Mouse (Mus musculus): ENCODE measurements at regions not wholly inside any gene's neighbourhood (a gene's known extent, or its start where the extent isn't known, plus 50 kb on each side); places are given as distances from the start of the nearest gene placed in this dataset.

GRCm38 (mm10) chr15:36929088-36929487 is 78.5 kb downstream of the Zfp706 start:
- no peaks in the 10 kb centered on the region for H3K9me3 ChIP-seq (ENCODE audit: control insufficient read depth, low read length)
- H3K27me3 ChIP-seq (ENCODE audit: control insufficient read depth, insufficient read depth, low read length) = no peaks in the 10 kb centered on the region
- TF ChIP-seq EP300 (IDR thresholded peaks at IDR 0.05; ENCODE audit: low read depth) = no peak
- TF ChIP-seq CTCF (IDR thresholded peaks at IDR 0.05; ENCODE audit: low read depth) = no peak
- no peaks in the 10 kb centered on the region for H3K36me3 ChIP-seq (replicated peaks; ENCODE audit: control insufficient read depth, insufficient read depth, low read depth)
- no peak overlapping the region for H3K4me2 ChIP-seq (ENCODE audit: low read depth)
- WGBS (ENCODE audit: insufficient replicate concordance) = 80% methylated on average over 3 of the region's 3 CpGs
- ATAC-seq (ENCODE audit: insufficient read depth) (no peak), DNase-seq (ENCODE audit: low read depth in 3 of 3, low spot score in 3 of 3) (no peak)
- H3K4me1 ChIP-seq (replicated peaks; ENCODE audit: control insufficient read depth in 2 of 2, insufficient read depth in 2 of 2, low read length in 1 of 2) = peaks cover 0 to 14% of the 10 kb centered on the region in 2 experiments; a peak in 2 of 4 replicates
- no peak overlapping the region for H3K27ac ChIP-seq
- no peak overlapping the region for H3K4me3 ChIP-seq (ENCODE audit: insufficient read depth in 1 of 2, low read depth in 2 of 2, low read length in 2 of 2)
- H3K9ac ChIP-seq (replicated peaks) = no peak overlapping the region

GRCm38 (mm10) chr15:36928678-36929077 is 78.9 kb downstream of the Zfp706 start:
- H3K4me1 ChIP-seq (replicated peaks; ENCODE audit: control insufficient read depth in 2 of 2, insufficient read depth in 2 of 2, low read length in 1 of 2) = peaks cover 0 to 12% of the 10 kb centered on the region in 2 experiments; a peak in 2 of 4 replicates
- H3K4me3 ChIP-seq (ENCODE audit: insufficient read depth in 1 of 2, low read depth in 2 of 2, low read length in 2 of 2) = no peak overlapping the region
- H3K27me3 ChIP-seq (ENCODE audit: control insufficient read depth, insufficient read depth, low read length) = no peaks in the 10 kb centered on the region
- H3K9ac ChIP-seq (replicated peaks) = no peak overlapping the region
- H3K27ac ChIP-seq = no peak overlapping the region
- ATAC-seq (ENCODE audit: insufficient read depth) = no peak
- H3K4me2 ChIP-seq (ENCODE audit: low read depth) = no peak overlapping the region
- DNase-seq (ENCODE audit: low read depth in 3 of 3, low spot score in 3 of 3) = no peak
- TF ChIP-seq CTCF (IDR thresholded peaks at IDR 0.05; ENCODE audit: low read depth) (no peak), EP300 (IDR thresholded peaks at IDR 0.05; ENCODE audit: low read depth) (no peak)
- whole genome bisulfite sequencing (ENCODE audit: insufficient replicate concordance) = 76% methylated on average over 4 of the region's 4 CpGs
- no peaks in the 10 kb centered on the region for H3K9me3 ChIP-seq (ENCODE audit: control insufficient read depth, low read length)
- no peaks in the 10 kb centered on the region for H3K36me3 ChIP-seq (replicated peaks; ENCODE audit: control insufficient read depth, insufficient read depth, low read depth)

- TF ChIP-seq EP300 (IDR thresholded peaks at IDR 0.05; ENCODE audit: low read depth) (no peak), CTCF (IDR thresholded peaks at IDR 0.05; ENCODE audit: low read depth) (no peak)
- Histone ChIP-seq H3K4me3 (ENCODE audit: insufficient read depth in 1 of 2, low read depth in 2 of 2, low read length in 2 of 2) (no peak overlapping the region), H3K9me3 (ENCODE audit: control insufficient read depth, low read length) (no peaks in the 10 kb centered on the region), H3K27me3 (ENCODE audit: control insufficient read depth, insufficient read depth, low read length) (no peaks in the 10 kb centered on the region), H3K9ac (replicated peaks) (no peak overlapping the region), H3K4me2 (ENCODE audit: low read depth) (no peak overlapping the region), H3K27ac (no peak overlapping the region), H3K4me1 (replicated peaks; ENCODE audit: control insufficient read depth in 2 of 2, insufficient read depth in 2 of 2, low read length in 1 of 2) (0 out of 4 replicates have a peak, but pooled peaks cover 0 to 4% of the 10 kb centered on the region in 2 experiments), H3K36me3 (replicated peaks; ENCODE audit: control insufficient read depth, insufficient read depth, low read depth) (no peaks in the 10 kb centered on the region)
- ATAC-seq (ENCODE audit: insufficient read depth) = no peak
- WGBS (ENCODE audit: insufficient replicate concordance) = 62% methylated on average over 5 of the region's 5 CpGs
- no peak for DNase-seq (ENCODE audit: low read depth in 3 of 3, low spot score in 3 of 3)
Measured at GRCm38 (mm10) chr15:36927436-36927835, 80.1 kb downstream of the Zfp706 start.

- H3K27ac ChIP-seq = no peak overlapping the region
- 0 out of 4 replicates have a peak, but pooled peaks cover 0 to 4% of the 10 kb centered on the region in 2 experiments for H3K4me1 ChIP-seq (replicated peaks; ENCODE audit: control insufficient read depth in 2 of 2, insufficient read depth in 2 of 2, low read length in 1 of 2)
- H3K27me3 ChIP-seq (ENCODE audit: control insufficient read depth, insufficient read depth, low read length) = no peaks in the 10 kb centered on the region
- WGBS (ENCODE audit: insufficient replicate concordance) = 62% methylated on average over 6 of the region's 6 CpGs
- no peak overlapping the region for H3K9ac ChIP-seq (replicated peaks)
- TF ChIP-seq CTCF (IDR thresholded peaks at IDR 0.05; ENCODE audit: low read depth) (no peak), EP300 (IDR thresholded peaks at IDR 0.05; ENCODE audit: low read depth) (no peak)
- ATAC-seq (ENCODE audit: insufficient read depth) (no peak), DNase-seq (ENCODE audit: low read depth in 3 of 3, low spot score in 3 of 3) (no peak)
- H3K4me3 ChIP-seq (ENCODE audit: insufficient read depth in 1 of 2, low read depth in 2 of 2, low read length in 2 of 2) = no peak overlapping the region
- H3K4me2 ChIP-seq (ENCODE audit: low read depth) = no peak overlapping the region
- H3K9me3 ChIP-seq (ENCODE audit: control insufficient read depth, low read length) = no peaks in the 10 kb centered on the region
- H3K36me3 ChIP-seq (replicated peaks; ENCODE audit: control insufficient read depth, insufficient read depth, low read depth) = no peaks in the 10 kb centered on the region
Measured at GRCm38 (mm10) chr15:36924171-36924570, 83.4 kb downstream of the Zfp706 start.

GRCm38 (mm10) chr15:36921384-36921783 is 86.2 kb downstream of the Zfp706 start:
- no peaks in the 10 kb centered on the region for H3K27me3 ChIP-seq (ENCODE audit: control insufficient read depth, insufficient read depth, low read length)
- no peaks in the 10 kb centered on the region; a peak in 1 of 4 replicates for H3K4me1 ChIP-seq (replicated peaks; ENCODE audit: control insufficient read depth in 2 of 2, insufficient read depth in 2 of 2, low read length in 1 of 2)
- H3K27ac ChIP-seq = no peak overlapping the region
- ATAC-seq (ENCODE audit: insufficient read depth) (no peak), DNase-seq (ENCODE audit: low read depth in 3 of 3, low spot score in 3 of 3) (no peak)
- H3K9me3 ChIP-seq (ENCODE audit: control insufficient read depth, low read length) = no peaks in the 10 kb centered on the region
- no peak overlapping the region for H3K9ac ChIP-seq (replicated peaks)
- 28% methylated on average over 3 of the region's 3 CpGs for WGBS (ENCODE audit: insufficient replicate concordance)
- TF ChIP-seq CTCF (IDR thresholded peaks at IDR 0.05; ENCODE audit: low read depth) (no peak), EP300 (IDR thresholded peaks at IDR 0.05; ENCODE audit: low read depth) (no peak)
- no peak overlapping the region for H3K4me2 ChIP-seq (ENCODE audit: low read depth)
- no peak overlapping the region for H3K4me3 ChIP-seq (ENCODE audit: insufficient read depth in 1 of 2, low read depth in 2 of 2, low read length in 2 of 2)
- H3K36me3 ChIP-seq (replicated peaks; ENCODE audit: control insufficient read depth, insufficient read depth, low read depth) = no peaks in the 10 kb centered on the region
